Comparison of ENCODE assay signal across 31 mouse cellular contexts in the genomic region with DNA sequence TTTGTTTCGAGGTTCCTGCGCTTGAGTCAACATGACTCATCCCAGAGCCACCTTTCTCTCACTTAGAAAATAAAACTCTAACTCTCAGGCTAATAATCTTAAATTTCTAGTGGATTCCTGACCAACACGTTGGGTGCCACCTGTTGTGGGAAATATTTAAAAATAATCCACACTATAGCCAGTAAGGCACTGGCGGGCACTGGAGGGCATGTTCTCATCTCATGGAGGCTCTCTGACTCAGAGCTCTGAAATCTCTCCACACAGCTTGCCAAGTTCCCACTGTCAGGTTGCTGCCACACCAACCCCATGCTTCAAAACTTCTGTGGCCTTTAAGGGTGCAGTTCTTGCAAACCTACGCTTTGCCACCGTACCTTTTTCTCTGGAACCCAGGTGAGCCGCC.
DNase-seq lines count a peak whose midpoint lies in the region; ATAC-seq and TF ChIP-seq lines count a peak whose summit lies in the region.
"Had no signal": no experiment of that assay in that cellular context is flagged by ENCODE, and none has a peak within 500 bp of the region (broad histone marks: within the 10 kb centered on the region; RNA-seq: fewer than 3 reads in every experiment).

No protein-coding gene starts in this region.

- H3K27me3 ChIP-seq in C2C12 (ENCODE audit: control insufficient read depth, insufficient read depth, insufficient read length) (no peaks in the 10 kb centered on the region), Patski (no peaks in the 10 kb centered on the region)
- H3K27me3 ChIP-seq in forebrain, embryonic 16.5 days (replicated peaks; ENCODE audit: control insufficient read depth, insufficient read depth, low read length) = no peaks in the 10 kb centered on the region
- H3K27me3 ChIP-seq: CH12.LX; embryonic facial prominence, embryonic 13.5 days; forebrain, embryonic 12.5 days; forebrain, embryonic 15.5 days; heart, embryonic 12.5 days; heart, embryonic 15.5 days had no signal

- no peak overlapping the region for H3K4me2 ChIP-seq in forebrain, embryonic 16.5 days (ENCODE audit: low read length)
- H3K4me2 ChIP-seq: embryonic facial prominence, embryonic 13.5 days; forebrain, embryonic 12.5 days; forebrain, embryonic 15.5 days; heart, embryonic 12.5 days; heart, embryonic 15.5 days; hindbrain, embryonic 14.5 days had no signal

- no peak overlapping the region for H3K27ac ChIP-seq in forebrain, embryonic 16.5 days (ENCODE audit: low read length)
- H3K27ac ChIP-seq: embryonic facial prominence, embryonic 10.5 days; embryonic facial prominence, embryonic 13.5 days; forebrain, embryonic 12.5 days; forebrain, embryonic 15.5 days; heart, embryonic 15.5 days; hindbrain, embryonic 14.5 days; hindbrain, postnatal 0 days had no signal

- CTCF ChIA-PET in Patski (lab: Charles Lee) = no interaction called here

- H3K4me3 ChIP-seq in C2C12 (ENCODE audit: insufficient read depth, poor library complexity, severe bottlenecking) = no peak overlapping the region
- H3K4me3 ChIP-seq in forebrain, embryonic 16.5 days (replicated peaks; ENCODE audit: low read length) = no peak overlapping the region
- H3K4me3 ChIP-seq: embryonic facial prominence, embryonic 10.5 days; embryonic facial prominence, embryonic 13.5 days; erythroblast, embryonic 14.5 days; forebrain, embryonic 12.5 days; forebrain, embryonic 15.5 days; heart, embryonic 12.5 days; heart, embryonic 15.5 days had no signal

- no peaks in the 10 kb centered on the region for H3K4me1 ChIP-seq in forebrain, embryonic 16.5 days (replicated peaks; ENCODE audit: control insufficient read depth, insufficient read depth, low read length)
- H3K4me1 ChIP-seq: embryonic facial prominence, embryonic 10.5 days; embryonic facial prominence, embryonic 13.5 days; forebrain, embryonic 12.5 days; forebrain, embryonic 15.5 days; heart, embryonic 15.5 days had no signal

- 91% methylated on average over 7 of the region's 7 CpGs for WGBS in forebrain, embryonic 16.5 days

- H3ac ChIP-seq in C2C12 (ENCODE audit: control insufficient read depth, insufficient read length, low read depth) = no peak overlapping the region

- H3K9ac ChIP-seq in forebrain, embryonic 16.5 days (replicated peaks; ENCODE audit: low read depth, low read length) = no peak overlapping the region
- H3K9ac ChIP-seq: embryonic facial prominence, embryonic 13.5 days; forebrain, embryonic 12.5 days; forebrain, embryonic 15.5 days; heart, embryonic 12.5 days; heart, embryonic 15.5 days; hindbrain, embryonic 14.5 days had no signal

- peak; percentile 84 for ATAC-seq in Patski
- ATAC-seq in forebrain, embryonic 16.5 days = no peak
- ATAC-seq: forebrain, embryonic 15.5 days; hindbrain, postnatal 0 days; inflammation-experienced regulatory T-cells, adult 6 months; intestine, embryonic 16.5 days had no signal

- TF ChIP-seq CTCF in C2C12 (IDR thresholded peaks at IDR 0.05; ENCODE audit: control insufficient read depth, insufficient read depth, insufficient read length) (no peak), Patski (IDR thresholded peaks at IDR 0.05) (no peak)

- no peaks in the 10 kb centered on the region for H3K9me3 ChIP-seq in forebrain, embryonic 16.5 days (ENCODE audit: control insufficient read depth, low read length)
- H3K9me3 ChIP-seq: embryonic facial prominence, embryonic 10.5 days; embryonic facial prominence, embryonic 13.5 days; forebrain, embryonic 12.5 days; forebrain, embryonic 15.5 days; G1E; heart, embryonic 12.5 days; heart, embryonic 15.5 days had no signal

- peak; percentile 66 for DNase-seq in 3134 (ENCODE audit: extremely low read depth, insufficient read length, low spot score)
- DNase-seq in Patski (ENCODE audit: low read depth, low spot score) = peak; percentile 87
- no peak for DNase-seq in spleen, postnatal 10 days (ENCODE audit: low spot score in 2 of 2)
- DNase-seq in adrenal gland, postnatal 36 days = no peak
- DNase-seq: adrenal gland, postnatal 10 days; cerebellum, adult 11 months; cerebellum, adult 2 months; cerebellum, adult 9-11 months; cerebellum, postnatal 36 days; embryo, embryonic 11 days; gastrocnemius, postnatal 14 days; heart, adult 18-20 months; heart, postnatal 10 days; heart, postnatal 4 days; kidney, adult 18-20 months; kidney, adult 9 months had no signal

- POLR2A ChIA-PET in Patski (lab: Charles Lee) = no interaction called here

- H3K79me2 ChIP-seq in C2C12 (ENCODE audit: control insufficient read depth, insufficient read depth) = no peaks in the 10 kb centered on the region

- in situ Hi-C loops in Patski (cut with MboI; ENCODE audit: low pct_unique_long_range_greater_than_20kb) = loop anchor here (10.0 kb wide), 1 partner anchor 768 kb away; no protein-coding TSS in a partner anchor

- no peaks in the 10 kb centered on the region for H3K79me3 ChIP-seq in C2C12 (ENCODE audit: low read depth)

- no peaks in the 10 kb centered on the region for H3K36me3 ChIP-seq in C2C12 (ENCODE audit: control insufficient read depth, insufficient read depth)
- no peaks in the 10 kb centered on the region for H3K36me3 ChIP-seq in forebrain, embryonic 16.5 days (ENCODE audit: control insufficient read depth, insufficient read depth)
- H3K36me3 ChIP-seq: embryonic facial prominence, embryonic 10.5 days; embryonic facial prominence, embryonic 13.5 days; forebrain, embryonic 12.5 days; forebrain, embryonic 15.5 days; G1E; heart, embryonic 12.5 days; heart, embryonic 15.5 days had no signal

TF ChIP-seq in C2C12, 6 proteins besides CTCF, POLR2A, EP300 and RAD21:
- TF ChIP-seq MYOD1 (IDR thresholded peaks at IDR 0.05; ENCODE audit: control insufficient read depth, insufficient read length, low read depth) = peak; percentile 84
- no peak for TF ChIP-seq CEBPB (IDR thresholded peaks at IDR 0.05; ENCODE audit: low read depth)
- no peak for TF ChIP-seq USF1 (IDR thresholded peaks at IDR 0.05; ENCODE audit: low read depth)
- TF ChIP-seq FOSL1 (IDR thresholded peaks at IDR 0.05; ENCODE audit: insufficient read depth, low read length, poor library complexity, severe bottlenecking) = peak; percentile 19
- TF ChIP-seq MAX (IDR thresholded peaks at IDR 0.05) = peak; percentile 73
- no peak for TF ChIP-seq MYOG (IDR thresholded peaks at IDR 0.05; ENCODE audit: control insufficient read depth, extremely low read depth, insufficient read length)

Comparison
In these comparisons a context has a peak if more than half of its experiments do, and no peak if none do; other contexts are left out.
1. DNase-seq: peak in 3134 (single experiment) and Patski (single experiment); none in spleen, postnatal 10 days (0 of 2) and adrenal gland, postnatal 36 days (0 of 2).